Mouse (Mus musculus) embryo, embryonic 9.5 days (tissue): ENCODE measurements at regions not wholly inside any gene's neighbourhood (a gene's known extent, or its start where the extent isn't known, plus 50 kb on each side); places are given as distances from the start of the nearest gene placed in this dataset.

Experiments used
- DNase-seq: peaks from one replicate; pipeline ENCODE4 v3.0.0-alpha.2; 2017; ENCODE audit errors: extremely low spot score

GRCm38 (mm10) chr9:116511450-116511849 lies 336.3 kb upstream of the Tgfbr2 start:
- DNase-seq = peak; percentile 45

- no peak for DNase-seq
Measured at GRCm38 (mm10) chr9:116507756-116508155, 332.6 kb upstream of the Tgfbr2 start.

- no peak for DNase-seq
Measured at GRCm38 (mm10) chr9:116502831-116503230, 327.7 kb upstream of the Tgfbr2 start.

- DNase-seq = no peak
Measured at GRCm38 (mm10) chr9:116500951-116501350, 325.8 kb upstream of the Tgfbr2 start.

GRCm38 (mm10) chr9:116491227-116491626 lies 316.1 kb upstream of the Tgfbr2 start:
- no peak for DNase-seq

GRCm38 (mm10) chr9:116489787-116490186 lies 314.6 kb upstream of the Tgfbr2 start:
- DNase-seq = peak; percentile 25

- no peak for DNase-seq
Measured at GRCm38 (mm10) chr9:116489273-116489672, 314.1 kb upstream of the Tgfbr2 start.

- no peak for DNase-seq
Measured at GRCm38 (mm10) chr9:116477309-116477708, 302.1 kb upstream of the Tgfbr2 start.

GRCm38 (mm10) chr9:116475206-116475955 lies 300.2 kb upstream of the Tgfbr2 start:
- DNase-seq = no peak

- DNase-seq = no peak
Measured at GRCm38 (mm10) chr9:116472855-116473254, 297.7 kb upstream of the Tgfbr2 start.

- DNase-seq = no peak
Measured at GRCm38 (mm10) chr9:116468569-116469250, 293.6 kb upstream of the Tgfbr2 start.

GRCm38 (mm10) chr9:116466336-116466735 lies 291.2 kb upstream of the Tgfbr2 start:
- DNase-seq = no peak

GRCm38 (mm10) chr9:116464626-116465025 lies 289.5 kb upstream of the Tgfbr2 start:
- no peak for DNase-seq

- no peak for DNase-seq
Measured at GRCm38 (mm10) chr9:116462232-116462631, 287.1 kb upstream of the Tgfbr2 start.

- no peak for DNase-seq
Measured at GRCm38 (mm10) chr9:116460022-116460421, 284.9 kb upstream of the Tgfbr2 start.

GRCm38 (mm10) chr9:116452050-116452449 lies 276.9 kb upstream of the Tgfbr2 start:
- no peak for DNase-seq

GRCm38 (mm10) chr9:116450829-116451228 lies 275.7 kb upstream of the Tgfbr2 start:
- DNase-seq = no peak

- DNase-seq = no peak
Measured at GRCm38 (mm10) chr9:116447734-116448133, 272.6 kb upstream of the Tgfbr2 start.

- DNase-seq = no peak
Measured at GRCm38 (mm10) chr9:116438580-116438979, 263.4 kb upstream of the Tgfbr2 start.

- DNase-seq = no peak
Measured at GRCm38 (mm10) chr9:116434414-116434813, 259.3 kb upstream of the Tgfbr2 start.

GRCm38 (mm10) chr9:116429061-116429460 lies 253.9 kb upstream of the Tgfbr2 start:
- DNase-seq = no peak

- DNase-seq = peak; percentile 24
Measured at GRCm38 (mm10) chr9:116428475-116428874, 253.3 kb upstream of the Tgfbr2 start.

- DNase-seq = peak; percentile 9
Measured at GRCm38 (mm10) chr9:116427278-116427677, 252.1 kb upstream of the Tgfbr2 start.
